Mouse (Mus musculus): ENCODE data around the gene Cabp4.

DNA sequence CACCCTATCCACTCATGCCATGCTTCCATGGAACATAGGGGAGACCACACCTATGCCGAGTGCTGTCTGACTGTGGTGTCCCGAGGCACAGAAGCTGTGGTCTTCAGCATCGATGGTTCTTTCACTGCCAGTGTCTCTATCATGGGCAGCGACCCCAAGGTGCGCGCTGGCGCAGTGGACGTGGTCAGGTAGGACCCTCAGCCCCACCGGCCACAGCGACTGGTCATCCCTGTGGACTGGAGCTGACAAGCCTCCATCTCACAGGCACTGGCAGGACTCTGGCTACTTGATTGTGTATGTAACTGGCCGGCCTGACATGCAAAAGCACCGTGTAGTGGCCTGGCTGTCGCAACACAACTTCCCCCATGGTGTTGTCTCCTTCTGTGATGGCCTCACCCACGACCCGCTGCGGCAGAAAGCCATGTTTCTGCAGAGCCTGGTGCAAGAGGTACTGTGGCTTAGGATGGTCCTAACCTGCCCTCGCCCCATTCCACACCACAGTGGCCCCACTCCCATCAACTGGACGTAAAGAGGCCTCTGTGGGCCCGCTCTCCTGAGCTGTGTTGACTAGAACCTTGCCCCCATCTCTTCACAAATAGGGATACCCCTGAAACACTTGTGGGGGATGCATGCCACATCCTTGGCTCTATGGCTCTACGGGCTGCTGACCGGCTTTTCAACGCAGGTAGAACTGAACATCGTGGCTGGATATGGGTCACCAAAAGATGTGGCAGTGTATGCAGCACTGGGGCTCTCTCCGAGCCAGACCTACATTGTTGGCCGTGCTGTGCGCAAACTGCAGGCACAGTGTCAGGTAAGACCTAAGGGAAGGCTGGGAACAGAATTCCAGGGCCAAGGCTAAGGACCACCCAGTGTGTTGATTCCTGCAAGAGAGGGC is 31.5 kb downstream of the Cabp4 start:
- TF ChIP-seq CTCF (IDR thresholded peaks at IDR 0.05; ENCODE audit: low read depth), result no peak
- no peak for TF ChIP-seq EP300 (IDR thresholded peaks at IDR 0.05; ENCODE audit: low read depth)
